Mouse (Mus musculus): ENCODE measurements around the gene Klhl2. TPM values are rescaled to one million over a fixed set of nuclear protein-coding genes. Genes with fewer than 3 reads are reported as not detected.
A peak's percentile ranks its signal among the peaks of the same experiment; 100 is the strongest.

Gene Klhl2
- total RNA-seq, 2 experiments from 2014 or later, result 12.1 to 12.6 TPM

DNA sequence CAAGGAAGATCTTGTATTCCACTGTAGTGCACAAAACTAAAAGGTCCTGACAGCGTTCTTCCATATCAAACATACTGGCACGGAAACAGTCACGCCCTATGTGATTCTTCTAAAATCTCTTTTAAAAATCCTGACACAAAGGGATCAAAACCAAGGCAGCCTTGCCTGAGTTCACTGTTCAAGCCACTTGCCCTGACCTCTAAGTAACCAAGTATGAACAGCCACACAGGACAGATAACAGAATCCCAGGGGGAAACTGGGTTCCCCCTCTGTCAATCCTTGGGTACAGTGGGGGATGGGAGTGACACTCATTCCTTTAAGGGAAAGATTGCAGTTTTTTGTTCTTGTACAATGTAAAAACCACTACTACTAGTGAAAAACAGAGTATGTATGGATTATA is 19.9 kb downstream of the Klhl2 start:
- DNase-seq, result no peak

DNA sequence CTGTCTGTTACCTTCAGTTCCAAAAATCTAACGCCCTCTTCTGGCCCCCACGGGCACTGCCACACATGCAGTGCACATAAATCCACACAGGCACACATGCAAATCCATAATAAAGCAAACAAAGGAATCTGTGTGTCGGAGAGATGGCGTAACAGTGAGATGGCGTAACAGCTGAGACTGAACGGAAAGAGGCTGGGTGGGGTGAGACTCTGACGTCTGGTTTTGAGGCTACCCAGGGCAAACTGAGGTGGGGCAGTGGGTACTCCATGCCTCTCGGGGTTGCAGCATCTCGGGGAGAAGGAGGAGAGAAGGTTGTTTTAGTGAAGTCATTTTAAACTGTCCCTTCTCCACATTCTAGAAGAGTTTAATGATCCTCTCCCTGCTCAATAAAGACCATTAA is 20.4 kb downstream of the Klhl2 start:
- DNase-seq, result no peak

DNA sequence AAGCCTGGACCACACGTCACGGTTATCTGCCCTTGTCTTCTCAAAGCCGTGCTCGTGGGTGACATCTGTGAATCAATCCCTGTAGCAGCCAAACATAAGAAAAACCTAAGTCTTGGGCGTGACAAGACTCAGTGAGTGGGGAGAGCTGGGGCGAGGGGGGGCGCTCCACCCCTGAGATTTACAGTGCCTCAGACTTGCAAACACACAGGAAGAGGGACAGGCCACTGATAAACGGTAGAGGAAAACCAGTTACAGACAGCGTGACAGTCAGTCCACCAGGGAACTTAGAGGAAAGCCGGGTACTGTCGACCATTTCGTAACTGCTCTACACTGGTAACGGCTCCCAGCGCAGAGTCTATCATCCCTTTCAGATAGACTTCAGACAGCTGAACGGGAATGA is 21.4 kb downstream of the Klhl2 start:
- no peak for DNase-seq

DNA sequence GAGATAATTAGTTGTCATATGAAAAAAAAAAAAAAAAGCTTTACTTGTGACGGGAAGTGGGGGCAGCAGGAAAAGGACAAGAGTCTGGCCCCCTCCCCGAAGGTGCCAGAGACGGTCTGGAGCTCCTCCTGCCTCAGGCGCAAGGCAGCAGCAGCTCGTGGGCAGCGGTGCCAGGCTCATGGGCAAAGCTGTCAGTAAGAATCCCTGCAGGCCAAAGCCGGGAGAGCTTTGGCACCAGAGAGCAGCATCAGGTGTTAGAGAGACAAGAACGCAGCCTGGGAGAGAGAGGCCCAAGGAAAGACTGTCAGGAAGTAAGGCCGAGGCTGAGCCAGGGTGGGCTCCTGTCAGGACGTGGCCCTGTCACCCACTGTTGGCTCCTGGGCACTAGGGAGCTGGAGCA is 22.5 kb downstream of the Klhl2 start:
- DNase-seq, result no peak

DNA sequence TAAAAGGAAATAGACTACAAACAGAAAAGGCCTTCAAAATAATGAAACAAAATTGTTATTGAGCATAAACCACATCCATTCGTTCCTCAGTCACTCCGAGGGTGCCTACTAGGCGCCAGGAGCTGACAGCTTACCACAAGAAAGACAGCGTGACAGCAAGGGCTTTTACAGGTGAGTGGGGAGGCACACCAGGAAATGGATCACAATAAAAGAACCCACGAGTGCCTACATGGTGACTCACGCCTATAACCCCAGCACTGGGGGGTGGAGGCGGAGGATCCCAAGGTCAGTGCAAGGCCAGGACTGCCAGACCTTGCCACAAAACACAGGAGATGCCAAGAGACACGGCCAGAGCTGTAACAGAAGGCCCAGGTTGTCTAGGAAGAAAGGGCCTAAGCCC is 23.4 kb downstream of the Klhl2 start:
- DNase-seq, result no peak

DNA sequence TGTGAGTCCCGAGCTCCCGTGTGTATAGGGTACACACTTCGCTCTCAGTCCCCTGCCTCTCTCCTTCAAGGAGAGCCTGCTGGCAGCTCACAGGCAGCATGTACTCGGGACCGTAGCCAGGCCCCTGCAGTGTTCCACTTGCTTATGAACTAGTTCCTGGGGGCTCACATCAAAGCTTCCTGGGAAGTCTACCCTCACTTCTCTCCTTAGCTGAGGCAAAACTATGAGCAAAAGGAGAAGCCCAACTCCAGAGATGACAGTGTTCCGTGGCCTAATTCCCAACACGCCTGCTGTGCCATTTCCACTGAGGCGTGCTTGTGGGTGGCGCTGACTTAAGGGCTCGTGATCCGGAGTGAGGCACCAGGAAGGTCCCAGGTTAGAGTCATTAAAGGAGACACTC is 25.9 kb downstream of the Klhl2 start:
- DNase-seq, result no peak

DNA sequence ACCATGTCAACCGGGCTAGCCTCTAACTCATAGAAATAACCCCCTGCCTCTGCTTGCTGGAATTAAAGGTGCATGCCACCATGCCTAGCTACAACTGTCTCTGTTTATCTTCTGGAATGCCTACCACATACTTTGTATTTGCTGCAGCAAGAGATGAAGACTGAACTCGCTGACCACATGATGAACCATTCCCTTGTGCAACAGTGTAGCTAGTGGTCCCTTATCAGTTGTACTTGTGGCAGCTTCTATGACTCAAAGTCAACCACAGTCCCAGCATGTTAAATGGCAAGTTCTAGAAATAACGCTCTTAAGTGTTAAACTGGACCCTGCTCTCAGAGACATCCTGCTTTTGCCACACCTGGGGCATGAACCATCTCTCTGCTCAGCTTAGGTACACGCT is 28.9 kb downstream of the Klhl2 start:
- DNase-seq, result no peak

DNA sequence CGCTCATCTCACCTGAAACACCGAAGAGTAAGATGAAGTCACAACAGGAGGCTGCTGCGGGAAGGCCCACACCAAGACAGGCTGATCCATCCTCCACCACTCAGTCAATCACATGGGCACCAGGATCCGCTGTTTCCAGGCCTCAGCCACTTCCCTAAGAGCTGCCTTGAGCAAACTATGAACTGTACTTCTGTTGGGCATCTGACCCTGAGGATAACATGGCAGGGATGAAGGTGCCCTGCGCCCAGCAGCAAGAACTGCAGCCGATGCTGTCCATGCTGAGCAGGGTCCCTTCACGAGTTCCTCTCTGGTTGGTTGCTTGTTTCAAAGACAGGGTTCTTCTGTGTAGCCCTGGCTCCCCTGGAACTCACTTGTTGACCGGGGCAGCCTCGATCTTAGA is 38.0 kb downstream of the Klhl2 start:
- DNase-seq, result no peak

DNA sequence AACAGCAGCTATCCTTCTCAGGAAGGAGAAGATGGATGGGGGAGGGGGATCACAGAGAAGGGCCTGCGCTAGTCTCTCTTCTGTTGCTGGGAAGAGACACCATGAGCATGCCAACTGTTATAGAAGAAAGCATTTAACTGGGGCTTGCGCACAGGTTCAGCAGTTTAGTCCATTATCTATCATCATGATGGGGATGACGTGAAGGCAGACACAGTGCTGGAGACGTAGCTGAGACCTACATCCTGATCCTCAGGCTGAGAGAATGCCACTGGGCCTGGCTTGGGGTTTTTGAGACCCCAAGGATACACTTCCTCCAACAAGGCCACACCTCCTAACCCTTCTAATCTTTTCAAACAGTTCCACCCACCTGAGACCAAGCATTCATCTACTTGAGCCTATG is 38.7 kb downstream of the Klhl2 start:
- no peak for DNase-seq

DNA sequence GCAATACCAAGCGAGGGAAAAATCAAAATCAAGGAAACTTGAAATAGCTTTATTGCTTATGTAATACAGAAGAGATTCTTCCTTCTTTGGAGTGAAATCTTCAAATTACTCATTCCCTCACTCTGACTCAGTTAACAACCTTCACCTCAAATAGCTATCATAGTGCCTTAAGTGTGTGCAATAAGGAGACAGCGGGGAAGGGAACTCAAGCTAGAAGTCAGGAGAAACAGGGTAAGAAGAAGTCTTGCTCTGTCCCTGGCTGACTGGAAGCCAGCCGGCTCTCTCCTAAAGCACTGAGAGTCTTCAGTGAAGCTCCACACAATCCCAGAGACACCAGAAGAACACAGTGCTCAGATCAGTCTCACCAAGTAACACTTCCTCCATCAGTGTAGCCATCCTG is 43.3 kb downstream of the Klhl2 start:
- no peak for DNase-seq

DNA sequence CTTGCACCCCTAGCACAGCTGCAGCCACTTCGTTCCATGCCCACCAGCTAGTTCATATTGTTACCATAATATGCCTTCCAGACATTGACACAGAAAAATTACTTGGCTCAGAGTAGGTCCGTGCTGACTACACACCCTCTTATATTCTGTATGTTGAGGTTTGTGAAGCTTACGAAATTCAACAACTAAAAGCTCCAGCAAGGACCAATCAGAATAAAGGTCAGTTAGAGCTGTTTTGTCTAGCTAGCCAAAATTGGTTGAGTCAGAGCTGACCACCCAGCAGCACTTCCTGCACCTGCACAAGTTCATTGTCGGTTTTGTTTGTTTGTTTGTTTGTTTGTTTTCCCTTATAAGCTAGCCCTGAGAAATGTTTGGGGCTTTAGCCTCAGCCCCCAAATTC is 44.8 kb downstream of the Klhl2 start:
- no peak for DNase-seq

DNA sequence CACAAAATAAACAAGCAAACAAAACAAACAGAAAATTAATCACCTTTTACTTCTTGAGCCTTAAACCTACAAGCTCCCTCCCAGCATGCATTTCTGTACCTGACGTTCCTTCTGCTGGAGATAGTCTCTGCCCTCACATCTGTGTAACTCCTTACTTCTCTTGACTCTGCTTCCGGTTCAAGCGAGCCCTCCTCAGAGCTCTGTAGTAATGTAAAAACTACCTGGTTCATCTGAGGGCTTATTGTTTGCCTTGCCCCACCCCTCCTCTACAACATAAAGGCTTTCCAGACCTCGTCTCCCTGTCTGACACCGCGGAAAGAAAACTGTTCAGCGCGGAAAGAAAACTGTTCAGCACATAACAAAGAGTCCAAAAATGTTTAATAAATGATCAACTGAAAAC is 50.5 kb downstream of the Klhl2 start:
- DNase-seq, result no peak

DNA sequence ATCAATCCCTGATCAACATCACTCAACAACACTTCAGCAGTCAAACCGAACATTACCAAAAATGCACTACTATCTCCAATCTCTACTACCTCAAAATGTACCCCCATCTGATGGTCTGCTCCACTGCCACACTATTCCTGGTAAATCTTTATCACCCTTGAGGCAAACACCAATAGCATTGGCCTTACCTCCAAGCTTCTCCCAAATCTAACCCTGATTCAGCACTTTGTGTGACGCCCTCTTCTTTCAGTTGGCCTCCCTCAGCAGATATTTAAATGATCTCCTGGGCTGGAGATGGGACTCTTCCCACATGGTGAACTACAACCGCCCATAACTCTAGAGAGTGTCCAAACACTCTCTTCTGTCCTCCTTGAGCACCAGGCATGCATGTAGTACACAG is 51.3 kb downstream of the Klhl2 start:
- no peak for DNase-seq

DNA sequence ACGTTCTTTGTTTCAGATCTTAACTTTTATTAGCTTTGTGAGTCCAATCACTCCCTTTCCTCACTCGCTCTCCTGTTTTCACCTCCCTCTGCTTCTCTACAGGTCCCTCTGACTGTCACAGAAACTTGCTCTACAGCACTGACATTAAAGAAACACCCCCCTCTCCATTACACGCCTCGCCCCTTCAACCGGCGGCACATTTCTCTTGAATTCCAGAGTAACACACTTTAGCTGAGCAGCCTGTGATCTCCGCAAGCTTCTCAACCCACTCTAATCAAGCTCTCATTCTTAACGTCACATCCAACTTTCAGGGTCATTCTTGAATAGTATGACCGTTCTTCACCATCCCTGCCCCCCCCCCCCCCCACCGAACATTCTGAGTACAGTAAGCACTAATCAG is 52.1 kb downstream of the Klhl2 start:
- DNase-seq, result no peak

DNA sequence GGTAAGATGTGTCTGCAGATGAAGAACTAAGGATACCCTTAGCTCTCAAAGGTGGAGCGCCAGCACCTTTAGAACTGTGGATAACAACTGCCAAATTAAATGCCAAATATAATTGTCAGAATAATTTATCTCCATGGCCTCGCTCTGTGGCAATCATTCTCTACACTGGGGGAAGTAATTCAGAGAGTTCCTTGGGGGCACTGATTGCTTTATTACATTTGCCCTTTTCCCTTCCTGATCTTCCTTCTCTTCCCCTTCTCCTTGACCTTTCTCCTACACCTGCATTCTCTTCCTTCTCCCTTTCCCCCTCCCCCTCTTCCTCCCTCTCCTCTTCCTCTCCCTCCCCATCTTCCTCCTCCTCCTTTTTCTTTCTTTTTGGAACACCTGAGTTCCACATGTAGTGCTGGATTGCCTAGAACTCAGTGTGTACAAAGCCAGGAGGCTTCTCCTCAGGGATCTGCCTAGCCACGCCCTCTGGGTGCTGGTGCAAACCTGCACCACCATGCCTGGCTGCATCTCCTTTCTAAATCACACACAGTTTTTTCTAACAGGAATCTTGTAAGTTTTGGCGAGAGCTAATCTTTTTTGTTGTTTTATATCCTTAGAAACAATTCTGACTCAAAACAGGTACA is 58.5 kb downstream of the Klhl2 start:
- DNase-seq, result no peak

DNA sequence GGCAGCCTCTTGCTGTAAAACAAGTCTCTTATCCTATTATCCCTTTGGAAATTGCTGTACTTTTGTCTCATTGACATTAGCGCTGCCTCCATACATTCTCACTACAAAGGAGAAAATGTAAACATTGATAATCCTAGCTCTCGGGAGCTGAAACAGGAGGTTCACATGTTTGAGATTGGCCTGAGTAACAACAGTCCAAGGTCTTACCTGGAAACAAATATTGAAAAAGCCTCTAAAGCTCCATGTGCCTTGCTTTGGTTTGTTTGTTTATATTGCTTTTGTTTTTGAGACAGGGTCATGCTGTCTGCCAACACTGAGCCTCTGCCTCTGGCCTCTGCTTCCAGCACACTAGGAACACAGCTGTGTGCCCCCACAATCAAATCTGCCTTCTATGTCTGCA is 59.4 kb downstream of the Klhl2 start:
- no peak for DNase-seq

DNA sequence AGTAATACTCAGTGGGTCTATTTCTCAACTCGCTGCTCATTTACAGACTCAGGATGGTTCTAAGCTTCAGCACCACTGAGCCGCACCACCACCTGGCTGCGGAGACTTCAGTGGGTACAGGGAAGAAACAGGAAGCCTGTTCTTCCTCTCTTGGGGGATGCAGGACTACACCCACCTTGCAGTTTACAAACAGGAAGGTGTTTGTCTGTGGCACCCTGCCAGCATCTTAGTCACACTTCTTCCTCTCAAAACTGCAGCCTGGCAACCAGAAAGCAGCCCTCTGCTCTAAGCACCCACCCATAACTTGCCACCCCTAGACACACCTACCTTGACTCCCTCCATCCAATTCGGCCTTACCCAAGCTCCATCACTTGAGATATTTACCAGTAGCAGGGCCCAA is 61.1 kb downstream of the Klhl2 start:
- peak; percentile 62 for DNase-seq

DNA sequence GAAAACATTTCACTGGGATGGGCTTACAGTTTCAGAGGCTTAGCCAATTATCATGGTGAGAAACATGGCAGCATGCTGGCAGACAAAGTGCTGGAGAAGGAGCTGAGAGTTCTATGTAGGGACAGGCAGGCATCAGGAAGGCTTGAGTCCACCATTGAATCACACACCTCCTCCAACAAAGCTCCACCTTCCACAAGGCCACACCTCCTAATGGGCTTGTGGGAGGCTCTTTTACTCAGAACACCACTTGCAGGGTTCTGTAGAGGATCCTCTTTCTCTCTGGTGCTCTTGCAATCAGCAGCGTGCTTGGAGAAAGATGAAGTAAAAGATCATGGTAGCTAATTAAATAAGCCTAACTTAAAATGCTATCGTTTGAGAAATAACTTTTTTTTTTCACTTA is 63.0 kb downstream of the Klhl2 start:
- no peak for DNase-seq

DNA sequence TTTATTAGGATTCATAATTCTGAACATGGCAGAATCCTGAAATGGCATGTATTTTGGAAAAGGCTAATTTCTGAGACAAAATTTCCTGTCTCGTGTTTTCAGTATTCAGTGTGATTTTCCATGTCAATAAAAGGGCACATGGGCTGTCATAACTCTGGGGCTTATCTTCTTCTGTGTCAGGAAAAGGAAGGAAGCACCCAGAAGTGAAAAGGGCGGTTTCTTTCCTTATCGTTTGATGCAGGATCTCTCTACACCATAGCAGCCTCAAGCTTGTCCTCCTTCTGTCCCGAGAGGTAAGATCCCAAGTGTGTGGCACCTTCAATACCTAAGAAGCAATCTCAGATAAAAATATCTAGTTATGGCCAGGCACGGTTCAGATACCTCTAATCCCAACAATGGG is 65.6 kb downstream of the Klhl2 start:
- DNase-seq, result no peak

DNA sequence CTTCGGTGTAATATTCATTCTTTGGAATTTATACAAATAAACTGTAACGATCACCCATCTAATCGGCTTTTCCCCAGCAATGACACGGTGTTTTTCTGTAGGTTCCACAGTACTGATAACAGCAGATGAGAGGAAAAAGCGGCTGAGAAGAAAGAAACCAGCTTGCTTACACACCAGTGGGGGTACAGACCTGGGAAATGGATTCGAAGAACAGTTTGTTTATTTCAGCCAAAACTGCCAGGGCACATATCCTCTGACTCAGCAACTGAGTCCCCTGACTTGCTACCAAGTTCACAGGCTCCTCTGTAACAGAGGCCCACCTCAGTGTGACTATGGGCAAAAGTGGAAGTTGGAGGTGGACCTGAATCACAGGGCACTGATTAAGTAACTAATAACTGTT is 67.9 kb downstream of the Klhl2 start:
- no peak for DNase-seq

DNA sequence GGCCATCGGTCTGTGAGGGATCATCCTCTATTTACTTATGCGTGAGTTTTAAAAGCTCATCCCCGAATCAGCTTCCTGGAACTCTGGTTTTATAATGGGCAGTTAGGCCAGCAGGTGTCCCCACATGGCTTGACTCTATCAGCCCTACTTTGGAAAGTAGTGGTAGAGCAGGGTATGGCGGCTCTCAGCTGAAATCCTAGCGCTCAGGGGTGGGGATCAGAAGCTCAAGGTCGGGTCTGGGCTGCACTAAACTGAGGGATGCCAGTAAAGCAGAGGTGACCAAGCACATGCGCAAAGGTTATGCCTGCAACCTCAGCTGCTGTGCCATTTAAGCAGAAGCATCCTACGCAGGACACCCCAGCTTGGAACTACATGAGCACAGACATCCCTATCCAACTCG is 71.9 kb downstream of the Klhl2 start:
- peak; percentile 12 for DNase-seq

DNA sequence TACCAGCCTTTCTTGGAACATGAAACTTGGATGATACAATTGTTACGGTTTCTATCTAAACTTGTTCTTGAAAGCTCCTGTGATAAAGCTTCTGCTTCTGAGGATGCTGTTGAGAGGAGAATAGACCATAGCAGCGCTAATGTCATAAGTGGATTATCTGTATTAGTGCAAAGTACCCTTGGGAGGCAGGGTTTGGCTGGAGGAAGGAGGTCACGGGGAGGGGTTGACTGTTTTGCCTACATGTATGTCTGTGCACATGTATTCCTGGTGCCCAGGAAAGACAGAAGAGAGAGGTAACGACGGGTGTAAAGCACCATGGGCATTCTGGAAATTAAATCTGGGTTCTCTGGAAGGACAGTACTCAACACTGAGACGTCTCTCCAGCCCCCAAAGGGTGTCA is 75.7 kb downstream of the Klhl2 start:
- no peak for DNase-seq

DNA sequence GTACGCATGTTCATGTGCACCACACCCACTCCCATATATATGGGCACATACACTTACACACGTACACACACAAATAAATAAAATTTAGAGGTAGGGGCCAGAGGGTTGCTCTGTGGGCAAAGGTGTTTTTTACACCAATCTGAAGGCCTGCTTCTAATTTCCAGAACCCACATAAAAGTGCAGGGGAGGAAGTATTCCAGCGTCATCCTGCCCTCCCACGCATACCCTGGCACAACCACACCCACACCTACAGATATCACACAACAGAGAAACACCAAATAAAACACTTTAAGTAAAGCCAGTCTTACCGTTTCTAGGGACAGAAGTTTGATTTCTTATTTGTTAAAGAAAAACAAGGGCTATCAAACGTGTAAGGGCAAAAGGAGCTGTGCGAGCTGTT is 79.0 kb downstream of the Klhl2 start:
- DNase-seq, result no peak

DNA sequence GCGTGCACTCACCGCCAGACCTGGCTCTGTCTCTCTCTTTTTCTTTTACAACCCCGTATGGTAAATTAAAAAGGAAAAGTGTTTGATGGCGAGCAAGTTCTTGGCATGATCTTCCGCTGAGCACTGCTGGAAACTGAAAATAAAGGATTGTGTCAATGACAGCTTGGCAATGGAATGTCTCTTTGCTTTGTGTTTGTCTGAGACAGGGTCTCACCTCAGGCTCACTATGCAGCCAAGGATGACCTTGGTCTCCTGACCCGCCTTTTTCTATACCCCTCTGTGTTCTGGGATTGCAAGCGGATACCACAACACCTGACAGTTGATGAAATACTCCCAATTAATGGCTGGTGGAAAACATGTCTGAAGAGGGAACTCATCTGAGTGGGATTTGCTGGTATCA is 80.2 kb downstream of the Klhl2 start:
- no peak for DNase-seq

DNA sequence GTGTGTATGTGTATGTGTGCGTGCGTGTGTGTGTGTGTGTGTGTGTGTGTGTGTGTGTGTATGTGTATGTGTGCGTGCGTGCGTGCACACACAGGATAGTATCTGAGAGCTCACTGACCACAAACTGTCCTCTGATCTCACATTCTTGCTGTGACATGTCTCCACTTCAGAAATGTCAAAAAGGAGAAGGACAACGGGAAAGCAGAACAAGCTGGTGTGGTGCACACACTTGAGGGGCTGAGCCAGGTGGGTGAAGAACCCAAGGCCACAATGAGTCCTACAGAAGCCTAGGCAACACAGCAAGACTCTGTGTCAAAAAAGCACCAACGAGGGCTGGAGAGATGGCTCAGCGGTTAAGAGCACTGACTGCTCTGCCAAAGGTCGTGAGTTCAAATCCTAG is 81.2 kb downstream of the Klhl2 start:
- DNase-seq, result no peak

DNA sequence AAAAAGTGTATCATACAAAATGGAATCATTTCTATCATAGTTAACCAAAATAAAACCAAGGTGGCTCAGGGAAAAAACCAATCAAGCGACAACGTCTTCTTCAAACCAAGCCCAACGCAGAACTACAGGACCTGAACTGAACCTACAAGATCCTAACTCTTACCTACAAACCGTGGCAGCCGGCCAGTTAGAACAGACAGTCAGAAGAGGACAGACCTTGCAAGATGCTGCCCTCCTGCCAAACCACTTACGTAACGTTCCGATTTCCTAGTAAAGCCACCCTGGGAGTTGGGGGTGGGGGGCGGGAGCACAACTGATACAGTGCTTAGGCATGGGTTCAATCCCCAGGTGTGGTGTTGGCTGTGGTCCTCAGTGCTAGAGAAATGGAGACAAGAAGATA is 82.8 kb downstream of the Klhl2 start:
- no peak for DNase-seq
